Mouse (Mus musculus): ENCODE measurements around the gene Prss45. TPM values are rescaled to one million over a fixed set of nuclear protein-coding genes. Genes with fewer than 3 reads are reported as not detected.

The Prss45 gene
- polyA plus RNA-seq, 1 experiment from 2014 or later = not detected

DNA sequence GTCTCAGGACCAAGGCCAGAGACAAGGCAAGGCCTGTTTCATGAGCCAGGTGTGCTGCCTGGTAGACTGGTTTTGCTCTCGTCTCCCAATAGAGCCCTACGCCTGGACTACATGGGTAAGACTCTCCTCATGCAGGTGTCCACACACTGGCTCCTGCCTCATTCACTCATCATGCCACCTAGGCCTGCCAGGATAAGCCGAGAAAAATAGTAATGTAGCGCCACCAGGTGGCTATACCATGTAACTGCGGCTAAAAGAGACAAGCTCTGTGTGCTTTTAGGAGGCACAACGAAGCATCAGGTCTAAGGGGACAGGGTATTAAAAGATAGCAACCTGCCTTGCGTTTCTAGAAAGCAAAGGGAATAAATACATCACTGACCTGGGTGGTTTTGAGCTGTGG is 36.6 kb downstream of the Prss45 start:
- DNase-seq (ENCODE audit: low spot score) (peak; percentile 70), ATAC-seq (replicated peaks; ENCODE audit: low FRiP score) (no peak)
- no peaks in the 10 kb centered on the region for H3K9me3 ChIP-seq (ENCODE audit: control insufficient read depth, low read length)
- H3K4me2 ChIP-seq (ENCODE audit: low read depth, low read length, severe bottlenecking) = no peak overlapping the region
- no peaks in the 10 kb centered on the region for H3K36me3 ChIP-seq (ENCODE audit: control insufficient read depth, insufficient read depth, low read length)
- H3K9ac ChIP-seq (ENCODE audit: low read length) = no peak overlapping the region
- H3K4me1 ChIP-seq (replicated peaks; ENCODE audit: control insufficient read depth, insufficient read depth, low read length) = no peaks in the 10 kb centered on the region; the same call in none of the 2 replicates
- no peak overlapping the region for H3K27ac ChIP-seq (ENCODE audit: low read depth, low read length)
- H3K27me3 ChIP-seq (ENCODE audit: control insufficient read depth, insufficient read depth, low read length) = peaks cover 18% of the 10 kb centered on the region
- H3K4me3 ChIP-seq (ENCODE audit: low read depth, low read length) = no peak overlapping the region
- whole genome bisulfite sequencing = 20% methylated on average over 7 of the region's 7 CpGs

GRCm38 (mm10) chr9:110873681-110874659 is 39.6 kb downstream of the Prss45 start:
- ATAC-seq (replicated peaks; ENCODE audit: low FRiP score) = 0 out of 2 replicates have a peak, but pooled peaks have one; percentile 32
- H3K4me1 ChIP-seq (replicated peaks; ENCODE audit: control insufficient read depth, insufficient read depth, low read length) = no peaks in the 10 kb centered on the region; the same call in none of the 2 replicates
- H3K9me3 ChIP-seq (ENCODE audit: control insufficient read depth, low read length) = no peaks in the 10 kb centered on the region
- 0 out of 2 replicates have a peak overlapping the region, but pooled peaks have one; percentile 35 for H3K9ac ChIP-seq (ENCODE audit: low read length)
- H3K4me2 ChIP-seq (ENCODE audit: low read depth, low read length, severe bottlenecking) = peak overlapping the region; percentile 55
- peak overlapping the region; percentile 21; the same call in 1 of the 2 replicates for H3K4me3 ChIP-seq (ENCODE audit: low read depth, low read length)
- WGBS = 7% methylated on average over 40 of the region's 40 CpGs
- no peak overlapping the region for H3K27ac ChIP-seq (ENCODE audit: low read depth, low read length)
- H3K27me3 ChIP-seq (ENCODE audit: control insufficient read depth, insufficient read depth, low read length) = peaks cover 22% of the 10 kb centered on the region
- DNase-seq (ENCODE audit: low spot score) = peak; percentile 61
- no peaks in the 10 kb centered on the region for H3K36me3 ChIP-seq (ENCODE audit: control insufficient read depth, insufficient read depth, low read length)

- no peak overlapping the region for H3K4me2 ChIP-seq (ENCODE audit: low read depth, low read length, severe bottlenecking)
- H3K27ac ChIP-seq (ENCODE audit: low read depth, low read length) = no peak overlapping the region
- no peaks in the 10 kb centered on the region for H3K36me3 ChIP-seq (ENCODE audit: control insufficient read depth, insufficient read depth, low read length)
- no peak overlapping the region for H3K4me3 ChIP-seq (ENCODE audit: low read depth, low read length)
- ATAC-seq (replicated peaks; ENCODE audit: low FRiP score) (peak; percentile 38), DNase-seq (ENCODE audit: low spot score) (no peak)
- H3K4me1 ChIP-seq (replicated peaks; ENCODE audit: control insufficient read depth, insufficient read depth, low read length) = no peaks in the 10 kb centered on the region; the same call in none of the 2 replicates
- H3K9me3 ChIP-seq (ENCODE audit: control insufficient read depth, low read length) = no peaks in the 10 kb centered on the region
- H3K27me3 ChIP-seq (ENCODE audit: control insufficient read depth, insufficient read depth, low read length) = peaks cover 29% of the 10 kb centered on the region
- WGBS = 16% methylated on average over 3 of the region's 3 CpGs
- H3K9ac ChIP-seq (ENCODE audit: low read length) = no peak overlapping the region
Measured at GRCm38 (mm10) chr9:110874660-110875191, 40.3 kb downstream of the Prss45 start.

- 24% methylated on average over 4 of the region's 6 CpGs for WGBS
- no peak overlapping the region for H3K27ac ChIP-seq (ENCODE audit: low read depth, low read length)
- H3K9me3 ChIP-seq (ENCODE audit: control insufficient read depth, low read length) = no peaks in the 10 kb centered on the region
- no peaks in the 10 kb centered on the region for H3K36me3 ChIP-seq (ENCODE audit: control insufficient read depth, insufficient read depth, low read length)
- DNase-seq (ENCODE audit: low spot score) = no peak
- no peak overlapping the region for H3K9ac ChIP-seq (ENCODE audit: low read length)
- 0 out of 2 replicates have a peak, but pooled peaks have one; percentile 47 for ATAC-seq (replicated peaks; ENCODE audit: low FRiP score)
- H3K4me1 ChIP-seq (replicated peaks; ENCODE audit: control insufficient read depth, insufficient read depth, low read length) = peaks cover 2% of the 10 kb centered on the region
- no peak overlapping the region for H3K4me2 ChIP-seq (ENCODE audit: low read depth, low read length, severe bottlenecking)
- H3K4me3 ChIP-seq (ENCODE audit: low read depth, low read length) = no peak overlapping the region
- H3K27me3 ChIP-seq (ENCODE audit: control insufficient read depth, insufficient read depth, low read length) = peaks cover 35% of the 10 kb centered on the region
Measured at GRCm38 (mm10) chr9:110875288-110875695, 40.9 kb downstream of the Prss45 start.

DNA sequence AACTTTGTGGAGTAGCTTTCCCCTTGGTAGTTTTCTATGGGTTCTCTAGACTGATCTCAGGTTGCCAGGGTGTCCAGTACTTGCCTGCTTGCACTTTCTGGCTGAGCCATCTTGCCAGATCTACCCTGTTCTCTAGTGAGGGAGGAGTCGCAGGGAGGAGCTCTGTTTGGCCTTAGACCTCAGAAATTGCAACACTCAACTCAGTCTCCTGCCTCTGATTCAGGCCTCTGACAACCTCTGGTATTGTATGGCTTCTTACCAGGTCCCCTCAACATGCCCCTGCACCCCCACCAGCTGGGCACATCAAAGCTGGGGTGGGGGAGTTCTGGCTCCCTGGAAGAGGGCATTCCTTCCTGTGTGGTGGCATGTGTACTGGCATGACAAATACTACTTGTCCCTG is 43.0 kb downstream of the Prss45 start:
- ATAC-seq (replicated peaks; ENCODE audit: low FRiP score) = no peak

DNA sequence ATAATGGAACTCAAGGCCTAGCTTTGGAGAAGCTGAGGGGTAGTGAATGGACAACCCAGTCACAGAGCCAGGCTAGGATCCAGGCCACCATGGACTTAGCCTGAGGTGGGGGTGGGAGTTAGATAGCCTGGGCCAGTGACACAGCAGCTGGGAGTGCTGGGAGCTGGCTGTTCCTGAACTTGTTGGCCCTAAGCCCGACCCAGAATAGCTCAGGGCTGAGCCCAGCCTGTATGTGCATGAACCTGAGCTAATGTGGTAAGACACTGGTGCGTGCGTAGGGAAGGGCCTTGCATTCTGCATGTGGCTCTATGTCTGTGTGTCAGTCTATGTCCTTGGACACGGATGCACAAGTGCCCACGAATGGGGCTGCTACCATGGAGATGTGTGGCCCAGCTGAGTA is 43.5 kb downstream of the Prss45 start:
- ATAC-seq (replicated peaks; ENCODE audit: low FRiP score) (no peak), DNase-seq (ENCODE audit: low spot score) (no peak)
- peaks cover 40% of the 10 kb centered on the region for H3K27me3 ChIP-seq (ENCODE audit: control insufficient read depth, insufficient read depth, low read length)
- H3K4me1 ChIP-seq (replicated peaks; ENCODE audit: control insufficient read depth, insufficient read depth, low read length) = peaks cover 3% of the 10 kb centered on the region
- H3K36me3 ChIP-seq (ENCODE audit: control insufficient read depth, insufficient read depth, low read length) = no peaks in the 10 kb centered on the region
- H3K4me3 ChIP-seq (ENCODE audit: low read depth, low read length) = no peak overlapping the region
- H3K9ac ChIP-seq (ENCODE audit: low read length) = no peak overlapping the region
- no peaks in the 10 kb centered on the region for H3K9me3 ChIP-seq (ENCODE audit: control insufficient read depth, low read length)
- H3K27ac ChIP-seq (ENCODE audit: low read depth, low read length) = no peak overlapping the region
- H3K4me2 ChIP-seq (ENCODE audit: low read depth, low read length, severe bottlenecking) = no peak overlapping the region
- 85% methylated on average over 5 of the region's 5 CpGs for WGBS

More for the DNA sequence above, 43.0 kb downstream of the Prss45 start:
- H3K4me3 ChIP-seq (ENCODE audit: low read depth, low read length) = no peak overlapping the region
- no peak overlapping the region for H3K27ac ChIP-seq (ENCODE audit: low read depth, low read length)
- H3K9me3 ChIP-seq (ENCODE audit: control insufficient read depth, low read length) = no peaks in the 10 kb centered on the region
- no peak for DNase-seq (ENCODE audit: low spot score)
- 85% methylated on average over 1 of the region's 1 CpGs for WGBS
- H3K4me2 ChIP-seq (ENCODE audit: low read depth, low read length, severe bottlenecking) = no peak overlapping the region
- no peaks in the 10 kb centered on the region for H3K36me3 ChIP-seq (ENCODE audit: control insufficient read depth, insufficient read depth, low read length)
- no peak overlapping the region for H3K9ac ChIP-seq (ENCODE audit: low read length)
- H3K27me3 ChIP-seq (ENCODE audit: control insufficient read depth, insufficient read depth, low read length) = peaks cover 44% of the 10 kb centered on the region
- H3K4me1 ChIP-seq (replicated peaks; ENCODE audit: control insufficient read depth, insufficient read depth, low read length) = peaks cover 3% of the 10 kb centered on the region

DNA sequence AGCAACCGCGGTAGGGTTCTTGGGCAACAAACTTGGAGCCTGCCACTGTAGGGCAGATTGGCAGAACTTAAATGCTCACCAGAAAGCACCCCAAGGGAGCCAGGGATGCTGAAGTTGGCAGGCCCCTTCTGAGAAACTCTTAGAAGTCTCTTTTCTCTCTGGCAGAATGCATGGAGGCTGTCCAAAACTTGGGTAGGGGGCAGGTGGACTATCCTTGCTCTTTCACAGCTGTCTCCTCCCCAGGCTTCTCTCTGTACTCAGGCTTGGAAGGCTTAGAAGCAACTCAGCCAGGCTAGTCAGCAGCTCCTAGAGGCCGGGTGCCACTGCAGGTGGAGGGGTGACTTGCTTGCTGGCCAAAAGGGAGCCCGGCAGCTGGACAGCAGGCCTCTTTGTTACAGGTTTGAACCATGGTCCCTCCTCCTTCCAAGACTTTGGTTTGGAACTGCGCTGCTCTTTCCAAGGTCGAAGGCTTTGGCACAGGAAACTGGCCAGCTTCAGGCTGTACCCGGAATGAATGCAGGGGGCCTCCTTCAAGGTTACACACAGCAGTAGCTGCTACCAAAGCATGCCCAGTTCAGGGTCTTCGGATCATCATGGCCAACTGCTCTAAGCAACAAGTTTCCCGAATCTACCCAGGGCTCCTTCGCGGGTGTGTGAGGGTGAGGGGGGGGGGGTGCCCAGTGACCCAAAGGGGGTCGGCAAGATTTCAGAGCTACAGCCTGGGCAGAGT is 45.0 kb downstream of the Prss45 start, which contains the start of gene Als2cl:
TSS of gene Als2cl (plus strand) at position 680 of the 730 bp plus-strand sequence.
- DNase-seq (ENCODE audit: low spot score) (no peak), ATAC-seq (replicated peaks; ENCODE audit: low FRiP score) (no peak)
- WGBS = 12% methylated on average over 12 of the region's 12 CpGs
- no peaks in the 10 kb centered on the region for H3K9me3 ChIP-seq (ENCODE audit: control insufficient read depth, low read length)
- peak within 1 kb of the TSS; percentile 73 for H3K4me2 ChIP-seq (ENCODE audit: low read depth, low read length, severe bottlenecking)
- H3K27ac ChIP-seq (ENCODE audit: low read depth, low read length) = no peak within 1 kb of the TSS
- peaks cover 3% of the 10 kb centered on the region for H3K4me1 ChIP-seq (replicated peaks; ENCODE audit: control insufficient read depth, insufficient read depth, low read length)
- peak within 1 kb of the TSS; percentile 32 for H3K9ac ChIP-seq (ENCODE audit: low read length)
- peak within 1 kb of the TSS; percentile 41 for H3K4me3 ChIP-seq (ENCODE audit: low read depth, low read length)
- H3K36me3 ChIP-seq (ENCODE audit: control insufficient read depth, insufficient read depth, low read length) = no peaks in the 10 kb centered on the region
- H3K27me3 ChIP-seq (ENCODE audit: control insufficient read depth, insufficient read depth, low read length) = peaks cover 28% of the 10 kb centered on the region

DNA sequence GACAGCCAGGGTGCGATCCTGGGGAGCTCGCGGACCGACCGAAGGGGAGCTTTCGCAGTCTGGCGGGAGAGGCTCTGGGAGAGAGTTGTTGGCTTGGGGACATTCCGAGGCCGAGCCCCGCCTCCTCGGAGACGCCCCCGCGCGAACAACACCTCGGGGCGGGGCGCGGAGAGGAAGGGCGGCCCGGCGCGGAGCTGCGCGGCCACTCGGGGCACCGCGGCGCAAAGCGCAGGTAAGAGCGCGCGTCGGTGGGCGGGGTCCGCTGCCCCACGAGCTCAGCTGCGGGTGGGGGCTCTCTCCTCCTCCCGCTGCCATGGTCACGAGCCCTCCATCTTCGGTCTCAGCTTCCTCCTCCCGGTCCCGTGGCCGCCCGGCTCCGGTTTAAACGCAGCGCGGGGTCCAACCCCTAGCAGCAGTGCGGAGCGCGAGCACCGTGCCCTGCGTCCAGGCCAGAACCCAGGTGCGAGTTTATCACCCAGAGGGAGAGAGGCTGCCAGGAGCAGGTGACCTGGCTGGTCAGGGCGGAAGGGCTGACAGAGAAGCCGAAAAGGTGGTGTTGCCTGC is 45.7 kb downstream of the Prss45 start, which contains the start of gene Tmie:
TSS of gene Tmie (minus strand) at position 116 of the 564 bp plus-strand sequence.
- H3K9ac ChIP-seq (ENCODE audit: low read length) = peak within 1 kb of the TSS; percentile 32
- H3K36me3 ChIP-seq (ENCODE audit: control insufficient read depth, insufficient read depth, low read length) = no peaks in the 10 kb centered on the region
- under 1% methylated on average over 53 of the region's 57 CpGs for WGBS
- DNase-seq (ENCODE audit: low spot score) = peak; percentile 61
- H3K4me3 ChIP-seq (ENCODE audit: low read depth, low read length) = peak within 1 kb of the TSS; percentile 41
- 0 out of 2 replicates have a peak, but pooled peaks have one; percentile 17 for ATAC-seq (replicated peaks; ENCODE audit: low FRiP score)
- H3K27ac ChIP-seq (ENCODE audit: low read depth, low read length) = no peak within 1 kb of the TSS
- H3K27me3 ChIP-seq (ENCODE audit: control insufficient read depth, insufficient read depth, low read length) = peaks cover 28% of the 10 kb centered on the region
- peaks cover 3% of the 10 kb centered on the region for H3K4me1 ChIP-seq (replicated peaks; ENCODE audit: control insufficient read depth, insufficient read depth, low read length)
- H3K9me3 ChIP-seq (ENCODE audit: control insufficient read depth, low read length) = no peaks in the 10 kb centered on the region
- peak within 1 kb of the TSS; percentile 73 for H3K4me2 ChIP-seq (ENCODE audit: low read depth, low read length, severe bottlenecking)
